Mouse (Mus musculus): ENCODE data around the gene Ccnd3.

- TF ChIP-seq CTCF (IDR thresholded peaks at IDR 0.05; ENCODE audit: borderline replicate concordance, control insufficient read depth, extremely low read depth, insufficient read depth, low read length, poor library complexity) (no peak), POLR2A (IDR thresholded peaks at IDR 0.05; ENCODE audit: control insufficient read depth, extremely low read depth, insufficient read depth, low read length, poor library complexity) (no peak)
Observed at GRCm38 (mm10) chr17:47509031-47509705, 4.3 kb downstream of the Ccnd3 start.

All from thymus, adult 2 months (tissue).